In the genomic region with DNA sequence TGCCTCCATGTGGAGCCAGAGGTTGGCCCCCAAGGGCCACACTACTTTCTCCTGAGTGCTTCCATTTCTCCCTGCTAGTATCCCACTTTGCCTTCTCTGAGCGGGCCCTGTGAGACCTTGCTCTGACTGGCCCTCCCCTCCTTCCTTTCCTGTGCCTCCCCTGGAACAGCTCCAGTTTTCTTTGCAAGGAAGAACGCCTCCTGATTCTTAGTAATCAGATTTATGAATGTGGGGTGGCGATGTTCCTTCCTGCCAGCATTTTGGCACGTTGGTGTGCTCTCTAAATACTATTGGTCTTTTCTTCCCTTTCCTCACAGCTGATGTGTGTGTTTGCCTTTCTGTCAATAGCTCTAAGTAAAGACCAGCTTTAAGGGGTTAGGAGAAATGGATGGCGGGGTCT, we compare ENCODE assay signal across 8 mouse cellular contexts.
DNase-seq lines count a peak whose midpoint lies in the region; ATAC-seq and TF ChIP-seq lines count a peak whose summit lies in the region.

No protein-coding gene starts in this region.

- H3K9ac ChIP-seq in hindbrain, embryonic 15.5 days, result no peak overlapping the region
- H3K9ac ChIP-seq in hindbrain, embryonic 16.5 days (ENCODE audit: low read depth, low read length), result no peak overlapping the region
- no peak overlapping the region for H3K9ac ChIP-seq in forebrain, embryonic 16.5 days (replicated peaks; ENCODE audit: low read depth, low read length)
- H3K9ac ChIP-seq in lung, embryonic 14.5 days, result peak overlapping the region; percentile 26; the same call in 1 of the 2 replicates

- ATAC-seq in hindbrain, embryonic 15.5 days (ENCODE audit: low FRiP score, low read depth), result no peak
- no peak for ATAC-seq in hindbrain, embryonic 16.5 days
- no peak; the same call in 1 of the 2 replicates for ATAC-seq in forebrain, embryonic 16.5 days
- no peak; the same call in 1 of the 2 replicates for ATAC-seq in lung, embryonic 14.5 days (ENCODE audit: insufficient read depth)

- peak; percentile 58 for DNase-seq in Muller cell, postnatal 12 days (ENCODE audit: inconsistent ontology term)
- DNase-seq in lung, embryonic 14.5 days, result peak; percentile 83
- no peak for DNase-seq in spleen, adult 18-20 months
- DNase-seq in layer of hippocampus, postnatal 36 days, result no peak
- no peak for DNase-seq in spleen, adult 12 weeks (ENCODE audit: low spot score)

- peak overlapping the region; percentile 34; the same call in 1 of the 2 replicates for H3K27ac ChIP-seq in hindbrain, embryonic 15.5 days (replicated peaks)
- no peak overlapping the region for H3K27ac ChIP-seq in hindbrain, embryonic 16.5 days (ENCODE audit: low read depth, low read length)
- H3K27ac ChIP-seq in forebrain, embryonic 16.5 days (ENCODE audit: low read length), result peak overlapping the region; percentile 34
- H3K27ac ChIP-seq in lung, embryonic 14.5 days (ENCODE audit: low read depth), result peak overlapping the region; percentile 67; the same call in 1 of the 2 replicates

- no peaks in the 10 kb centered on the region for H3K36me3 ChIP-seq in hindbrain, embryonic 15.5 days
- no peaks in the 10 kb centered on the region for H3K36me3 ChIP-seq in hindbrain, embryonic 16.5 days (ENCODE audit: control insufficient read depth, insufficient read depth, low read length)
- H3K36me3 ChIP-seq in forebrain, embryonic 16.5 days (ENCODE audit: control insufficient read depth, insufficient read depth), result no peaks in the 10 kb centered on the region
- no peaks in the 10 kb centered on the region for H3K36me3 ChIP-seq in lung, embryonic 14.5 days (ENCODE audit: insufficient read depth)

- H3K4me1 ChIP-seq in hindbrain, embryonic 15.5 days (replicated peaks), result peaks cover 39% of the 10 kb centered on the region
- H3K4me1 ChIP-seq in hindbrain, embryonic 16.5 days (ENCODE audit: control insufficient read depth, insufficient read depth, low read depth, low read length), result peaks cover 14% of the 10 kb centered on the region
- peaks cover 19% of the 10 kb centered on the region for H3K4me1 ChIP-seq in forebrain, embryonic 16.5 days (replicated peaks; ENCODE audit: control insufficient read depth, insufficient read depth, low read length)
- peaks cover 22% of the 10 kb centered on the region for H3K4me1 ChIP-seq in lung, embryonic 14.5 days (ENCODE audit: insufficient read depth)

- no peak overlapping the region for H3K4me2 ChIP-seq in hindbrain, embryonic 15.5 days
- no peak overlapping the region for H3K4me2 ChIP-seq in hindbrain, embryonic 16.5 days (ENCODE audit: low read length)
- H3K4me2 ChIP-seq in forebrain, embryonic 16.5 days (ENCODE audit: low read length), result no peak overlapping the region
- 0 out of 2 replicates have a peak overlapping the region, but pooled peaks have one; percentile 12 for H3K4me2 ChIP-seq in lung, embryonic 14.5 days

- no peaks in the 10 kb centered on the region for H3K27me3 ChIP-seq in hindbrain, embryonic 15.5 days
- H3K27me3 ChIP-seq in hindbrain, embryonic 16.5 days (replicated peaks; ENCODE audit: control insufficient read depth, insufficient read depth, low read length), result no peaks in the 10 kb centered on the region
- no peaks in the 10 kb centered on the region for H3K27me3 ChIP-seq in forebrain, embryonic 16.5 days (replicated peaks; ENCODE audit: control insufficient read depth, insufficient read depth, low read length)
- H3K27me3 ChIP-seq in lung, embryonic 14.5 days (ENCODE audit: insufficient read depth, low read length), result no peaks in the 10 kb centered on the region

- no peak overlapping the region for H3K4me3 ChIP-seq in hindbrain, embryonic 15.5 days
- H3K4me3 ChIP-seq in hindbrain, embryonic 16.5 days (ENCODE audit: low read length), result no peak overlapping the region
- no peak overlapping the region for H3K4me3 ChIP-seq in forebrain, embryonic 16.5 days (replicated peaks; ENCODE audit: low read length)
- H3K4me3 ChIP-seq in lung, embryonic 14.5 days (ENCODE audit: low read depth, low read length), result no peak overlapping the region

- no peaks in the 10 kb centered on the region for H3K9me3 ChIP-seq in hindbrain, embryonic 15.5 days
- no peaks in the 10 kb centered on the region for H3K9me3 ChIP-seq in hindbrain, embryonic 16.5 days (ENCODE audit: control insufficient read depth, low read length)
- no peaks in the 10 kb centered on the region for H3K9me3 ChIP-seq in forebrain, embryonic 16.5 days (ENCODE audit: control insufficient read depth, low read length)
- no peaks in the 10 kb centered on the region for H3K9me3 ChIP-seq in lung, embryonic 14.5 days (ENCODE audit: low read depth, low read length)

- TF ChIP-seq CTCF in lung, embryonic 14.5 days (IDR thresholded peaks at IDR 0.05; ENCODE audit: low read depth), result no peak

- WGBS in hindbrain, embryonic 15.5 days, result 40% methylated on average over 5 of the region's 5 CpGs
- 46% methylated on average over 5 of the region's 5 CpGs for WGBS in hindbrain, embryonic 16.5 days
- 18% methylated on average over 5 of the region's 5 CpGs for WGBS in forebrain, embryonic 16.5 days
- WGBS in lung, embryonic 14.5 days, result 16% methylated on average over 5 of the region's 5 CpGs

Comparison
In these comparisons a context has a peak if more than half of its experiments do, and no peak if none do; other contexts are left out.
1. DNase-seq: peak in Muller cell, postnatal 12 days (single experiment) and lung, embryonic 14.5 days (single experiment); none in spleen, adult 18-20 months (0 of 2), layer of hippocampus, postnatal 36 days (0 of 2) and spleen, adult 12 weeks (single experiment).